Mouse (Mus musculus): ENCODE results near the gene 2210407C18Rik.

- no peak for TF ChIP-seq CTCF (IDR thresholded peaks at IDR 0.05; ENCODE audit: low read depth, low read length)
- TF ChIP-seq POLR2A (IDR thresholded peaks at IDR 0.05; ENCODE audit: borderline replicate concordance, low read depth, low read length): no peak
These were observed 9.5 kb downstream of the 2210407C18Rik start for GRCm38 (mm10) chr11:58606177-58606919.

Measured in bone marrow macrophage, adult 2 months (primary cell).